Mouse (Mus musculus) C2C12 (cell line): Measurements from ENCODE around the gene Znrf3.

Experiments used
- MYOD1 ChIP-seq: IDR thresholded peaks from one replicate; pipeline ENCODE4 v1.6.1; 2011; ENCODE audit warnings: low read depth; ENCODE audit not compliant: control insufficient read depth, insufficient read length
- USF1 ChIP-seq: IDR thresholded peaks from one replicate; pipeline ENCODE4 v1.6.1; 2011; ENCODE audit warnings: low read depth, mild to moderate bottlenecking, control low read depth, moderate library complexity

GRCm38 (mm10) chr11:5245431-5245830 lies 199.2 kb downstream of the Znrf3 start:
- TF ChIP-seq USF1 (no peak), MYOD1 (peak; percentile 24)
